Mouse (Mus musculus): ENCODE data around the gene Stambp. TPM values are rescaled to one million over a fixed set of nuclear protein-coding genes. Genes with fewer than 3 reads are reported as not detected.

Gene Stambp
- polyA plus RNA-seq, 2 experiments from 2014 or later: 30.5 to 38.9 TPM

DNA sequence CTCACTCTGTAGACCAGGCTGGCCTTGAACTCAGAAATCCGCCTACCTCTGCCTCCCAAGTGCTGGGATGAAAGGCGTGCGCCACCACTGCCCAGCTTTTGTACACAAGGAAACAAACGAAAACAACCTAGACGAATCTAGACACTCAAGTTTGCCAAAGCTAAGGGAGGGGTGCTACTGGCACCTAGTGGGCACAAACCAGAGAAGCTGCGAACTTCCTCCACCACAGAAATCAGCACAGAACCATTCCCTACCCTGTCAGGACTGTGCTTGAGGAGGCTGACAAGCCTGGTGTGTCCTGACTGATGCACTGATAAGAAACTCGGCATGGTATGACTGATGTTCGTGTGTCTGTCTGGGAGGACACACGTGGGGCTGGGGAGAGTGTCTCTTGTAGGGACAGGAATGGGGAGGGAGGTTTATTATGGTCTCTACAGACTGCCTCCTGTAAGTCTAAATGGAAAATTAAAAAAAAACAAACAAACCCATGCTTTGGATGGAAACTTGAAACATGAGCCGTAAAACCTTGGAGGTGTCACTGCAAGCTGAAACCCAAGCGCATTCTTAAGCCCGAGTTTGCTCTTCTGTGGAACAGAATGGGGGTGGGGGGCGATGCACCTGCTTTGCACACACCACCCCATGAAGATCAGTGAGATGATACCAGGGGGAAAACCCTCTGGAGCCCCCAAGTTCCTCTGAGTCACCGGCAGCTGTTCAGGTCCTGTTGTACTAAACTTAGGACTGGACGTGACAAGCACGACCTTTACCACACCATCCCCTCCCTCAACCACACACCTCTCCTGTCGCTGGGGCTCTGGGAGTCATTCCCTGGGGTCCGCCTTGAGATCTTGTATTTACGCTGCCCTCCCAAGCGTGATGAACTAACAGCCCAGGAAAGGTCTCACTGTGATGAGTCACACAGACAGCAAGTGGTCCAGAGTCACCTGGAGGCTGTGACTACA is 3.3 kb downstream of the Stambp start:
- ATAC-seq: peak; percentile 45

DNA sequence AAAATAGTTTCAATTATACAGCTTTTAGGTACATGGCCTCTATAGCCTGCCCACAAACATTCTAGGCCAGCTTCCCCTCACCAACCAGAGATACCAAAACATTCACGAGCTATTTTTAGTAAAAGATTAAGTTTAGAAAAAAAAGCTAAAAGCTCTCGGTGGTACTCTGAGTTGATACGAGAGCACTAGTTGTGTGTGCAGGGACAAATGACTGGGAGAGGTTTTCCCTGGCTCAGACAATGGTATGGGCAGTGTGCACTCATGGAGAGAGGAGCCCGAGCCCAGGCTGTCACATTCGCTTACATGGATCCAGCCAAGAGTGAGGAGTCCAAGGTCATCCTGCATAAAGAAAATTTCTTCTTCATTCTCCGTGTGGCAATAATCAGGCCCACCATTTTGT is 16.6 kb downstream of the Stambp start:
- no peak for ATAC-seq

DNA sequence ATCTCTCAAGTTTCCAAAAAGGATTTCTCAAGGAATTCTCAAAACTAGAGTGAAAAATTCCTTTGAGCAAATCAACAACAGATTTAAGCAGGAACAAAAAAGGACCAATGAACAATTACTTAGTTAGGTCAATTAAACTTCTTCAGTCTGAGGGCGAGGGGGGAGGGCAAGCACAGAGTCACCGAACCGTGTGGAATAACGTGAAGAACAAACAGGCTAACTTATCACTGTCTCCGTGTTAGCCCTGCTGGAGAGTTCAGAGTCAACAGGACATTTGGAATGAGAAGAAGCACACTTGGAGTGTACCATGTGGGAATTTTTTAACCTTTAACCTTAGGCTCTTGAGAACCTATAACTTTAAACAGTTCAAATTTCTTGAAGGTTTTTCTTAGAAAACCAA is 24.2 kb downstream of the Stambp start:
- ATAC-seq: no peak

DNA sequence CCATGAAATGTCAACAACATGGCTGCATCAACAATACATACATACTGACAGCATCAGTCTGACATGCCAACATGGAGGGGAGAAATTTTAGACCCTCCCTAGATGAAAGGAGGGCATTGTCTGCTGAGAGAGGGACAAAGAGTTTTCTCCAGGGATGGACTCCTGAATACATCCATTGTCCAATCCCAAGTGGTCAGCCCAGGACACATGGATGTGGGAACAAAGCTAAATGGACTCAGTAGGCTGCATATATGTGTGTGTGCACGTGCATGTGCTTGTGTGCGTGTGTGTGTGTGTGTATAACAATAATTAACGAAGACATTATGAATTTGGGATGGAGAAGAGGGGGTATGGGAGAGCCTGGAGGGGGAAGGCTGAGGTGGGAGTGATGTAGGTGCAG is 26.8 kb downstream of the Stambp start:
- no peak for ATAC-seq

DNA sequence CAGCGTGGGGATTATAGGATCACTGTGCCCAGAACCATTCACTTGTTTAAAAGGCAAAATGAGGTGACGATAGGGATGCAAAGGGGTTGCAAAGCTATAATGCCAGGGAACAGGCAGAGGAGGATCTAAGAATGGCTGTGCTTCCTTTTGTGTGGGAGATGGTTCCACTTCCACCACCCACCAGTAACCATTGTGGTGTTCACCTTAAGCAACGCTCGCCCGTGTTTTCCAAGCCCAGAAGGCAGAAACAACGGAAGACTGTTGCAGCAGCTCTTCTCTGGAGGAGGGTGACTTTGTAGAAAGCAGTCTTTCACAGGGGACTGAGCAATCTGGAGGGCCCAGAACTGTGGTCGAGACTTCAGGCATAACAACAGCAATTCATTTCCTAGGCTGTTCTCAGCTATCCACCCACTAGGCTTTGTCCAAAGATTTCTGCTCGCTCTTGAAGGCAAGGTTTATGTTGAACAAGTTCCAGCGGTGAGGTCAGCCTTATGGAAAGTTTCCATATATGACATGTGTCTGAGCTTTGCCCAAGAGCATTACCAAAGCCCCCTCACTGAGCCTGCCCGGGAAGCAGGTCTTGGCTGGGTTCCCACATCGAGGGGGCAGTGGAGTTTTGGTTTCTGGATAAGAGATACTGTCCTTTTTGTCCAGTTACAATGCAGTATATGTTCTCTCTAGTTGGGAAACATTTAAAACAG is 30.6 kb downstream of the Stambp start:
- no peak for ATAC-seq

DNA sequence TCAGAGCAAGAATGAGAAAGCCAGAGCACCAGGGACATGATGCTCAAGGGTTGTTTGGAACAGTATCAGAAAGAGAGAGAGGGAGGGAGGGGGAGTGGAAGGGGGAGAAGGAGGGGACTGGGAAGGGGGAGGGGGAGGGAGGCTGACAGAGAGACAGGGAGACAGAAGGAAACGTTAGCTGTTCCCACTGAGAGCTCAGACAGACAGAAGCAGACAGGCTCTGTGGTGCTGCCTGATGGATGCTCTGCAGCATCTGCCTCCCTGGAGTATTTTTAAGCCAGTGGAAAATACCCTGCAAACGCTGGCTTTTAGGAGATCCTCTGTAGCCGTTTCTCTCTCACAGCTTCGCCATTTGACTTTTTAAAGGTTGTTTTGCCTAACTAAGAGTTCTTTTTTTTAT is 32.5 kb downstream of the Stambp start:
- ATAC-seq: no peak

DNA sequence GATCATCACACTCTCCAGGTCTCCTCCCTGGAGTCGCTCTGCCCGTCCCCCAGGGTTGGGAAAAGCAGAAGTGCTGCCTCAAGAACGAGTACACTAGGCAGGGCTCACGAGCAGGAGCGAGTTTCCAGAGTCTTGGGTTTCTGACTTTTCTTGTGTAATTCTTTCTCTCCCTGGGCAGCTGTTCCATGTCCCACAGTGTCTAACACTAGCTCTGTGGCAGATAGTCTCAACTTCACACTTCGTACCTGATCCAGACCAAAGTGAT is 35.8 kb downstream of the Stambp start:
- no peak for ATAC-seq

DNA sequence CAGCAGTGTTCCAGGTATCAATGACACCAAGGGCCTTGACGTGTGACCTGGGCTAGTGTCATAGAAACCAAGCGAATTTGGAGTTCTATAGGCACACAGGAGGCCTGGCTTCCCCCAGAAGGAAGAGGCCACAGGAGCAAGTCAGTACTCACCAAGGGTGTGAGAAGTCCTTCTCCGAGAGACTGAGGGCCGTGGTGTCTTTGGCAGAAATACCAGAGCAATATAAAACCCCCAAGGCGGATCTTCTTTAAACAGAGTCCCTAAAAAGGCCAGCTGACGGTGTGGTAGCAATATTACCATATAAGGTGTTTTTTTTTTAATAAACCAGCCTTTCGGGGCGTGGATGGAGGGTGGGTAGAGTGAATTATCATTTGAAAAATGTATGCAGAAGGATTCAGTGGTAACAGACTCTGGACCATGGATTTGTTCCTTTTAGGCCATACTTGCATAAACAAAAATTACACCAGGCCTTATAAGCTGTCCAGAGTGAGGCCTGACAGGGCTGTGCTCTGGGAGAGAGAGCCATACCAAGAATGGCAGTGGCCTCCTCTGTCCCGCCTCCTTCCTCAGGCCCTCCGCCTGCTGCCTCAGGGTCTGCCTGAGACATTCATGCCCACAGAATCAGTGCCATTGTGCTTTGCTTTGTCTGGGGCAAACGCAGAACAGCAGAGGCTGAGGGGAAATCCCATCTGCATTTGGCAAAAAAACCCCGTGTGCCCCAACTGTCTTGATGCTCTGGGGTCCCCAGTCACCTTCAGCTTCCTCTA is 36.3 kb downstream of the Stambp start, which contains the start of gene Actg2:
TSS of gene Actg2 (minus strand) at position 238 of the 767 bp plus-strand sequence.
- ATAC-seq: no peak

DNA sequence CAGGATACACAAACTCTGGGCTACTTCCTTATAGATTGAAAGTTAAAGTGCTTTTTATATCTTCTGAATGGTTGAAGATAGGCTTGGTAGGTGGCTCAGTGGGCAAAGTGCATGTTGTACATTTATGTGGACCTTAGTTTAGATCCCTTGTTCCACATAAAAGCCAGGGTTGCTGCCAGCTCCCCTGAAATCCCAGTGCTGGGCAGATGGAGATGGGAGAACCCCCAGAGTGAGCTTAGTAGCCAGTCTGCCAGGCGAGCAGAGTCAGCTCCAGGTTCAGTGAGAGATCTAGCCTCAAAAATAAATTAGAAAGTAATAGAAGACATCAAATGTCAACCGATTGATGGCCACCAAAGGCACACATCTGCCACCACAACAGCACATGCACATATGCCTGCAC is 39.9 kb downstream of the Stambp start:
- ATAC-seq: no peak

DNA sequence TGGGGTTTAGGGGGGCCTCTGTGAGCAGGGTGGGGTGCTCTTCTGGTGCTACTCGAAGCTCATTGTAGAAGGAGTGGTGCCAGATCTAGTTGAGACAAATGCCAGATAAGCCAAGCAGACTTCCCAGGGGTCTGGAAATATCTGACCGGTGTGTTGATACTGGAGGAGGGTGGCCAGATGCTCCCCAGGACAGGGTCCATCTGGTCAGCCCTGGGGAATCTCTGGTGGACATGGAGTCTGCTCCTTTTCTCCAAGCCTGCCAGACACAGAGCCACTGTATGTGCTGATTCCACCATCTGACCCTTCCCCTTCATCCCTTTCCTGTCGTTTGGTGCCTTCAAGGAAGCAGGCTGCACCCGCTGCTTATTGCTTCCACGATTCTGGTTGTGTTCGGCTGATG is 49.3 kb downstream of the Stambp start:
- ATAC-seq: no peak

DNA sequence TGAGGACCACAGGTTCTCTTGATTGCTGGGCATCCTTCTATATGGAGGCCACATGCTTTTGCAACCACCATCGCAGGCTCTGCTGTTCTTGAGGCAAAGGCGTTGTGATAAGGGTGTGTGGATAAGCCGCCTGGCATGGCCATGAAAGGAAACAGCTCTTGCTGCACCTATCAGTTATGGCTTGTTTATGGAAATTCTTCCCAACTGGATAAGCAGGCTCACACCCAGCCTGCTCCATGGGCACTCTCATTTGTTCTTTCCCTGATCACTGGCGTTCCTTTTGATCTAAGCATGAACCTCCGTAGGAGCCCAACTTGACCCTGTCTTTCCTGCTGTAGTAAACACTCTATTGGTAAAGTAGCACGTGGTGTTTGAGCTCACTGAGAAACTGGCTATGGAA is 50.7 kb downstream of the Stambp start:
- no peak for ATAC-seq

DNA sequence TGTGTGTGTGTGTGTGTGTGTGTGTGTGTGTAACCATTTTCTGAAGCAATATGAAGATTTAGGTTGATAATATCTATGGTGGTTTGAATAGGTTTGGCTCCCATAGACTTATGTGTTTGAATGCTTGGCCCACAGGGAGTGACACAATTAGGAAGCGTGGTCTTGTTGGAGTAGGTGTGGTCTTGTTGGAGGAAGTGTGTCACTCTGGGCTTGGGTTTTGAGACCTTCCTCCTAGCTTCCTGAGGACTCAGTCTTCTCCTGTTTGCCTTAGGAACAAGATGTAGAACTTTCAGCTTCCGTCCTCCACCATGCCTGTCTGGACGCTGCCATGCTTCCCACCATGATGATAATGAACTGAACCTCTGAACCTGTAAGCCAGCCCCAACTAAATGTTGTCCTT is 53.9 kb downstream of the Stambp start:
- ATAC-seq: no peak

DNA sequence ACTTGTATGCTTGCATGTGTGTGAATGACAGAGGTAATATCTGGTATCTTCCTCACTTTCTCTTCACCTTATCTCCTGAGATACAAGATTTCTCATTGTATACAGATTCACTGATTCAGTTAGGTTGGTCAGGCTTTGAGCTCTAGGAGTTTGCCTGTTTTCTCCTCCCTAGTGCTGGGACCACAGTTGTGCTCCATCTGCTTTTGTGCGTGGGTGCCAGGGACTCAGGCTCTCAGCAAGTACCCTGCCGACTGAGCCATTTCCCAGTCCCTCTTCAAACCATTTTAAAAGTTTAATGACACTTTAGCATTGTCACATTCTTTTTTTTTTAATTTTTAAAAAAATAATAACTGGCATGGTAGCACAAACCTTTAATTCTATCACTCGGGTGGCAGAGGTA is 57.4 kb downstream of the Stambp start:
- ATAC-seq: no peak

DNA sequence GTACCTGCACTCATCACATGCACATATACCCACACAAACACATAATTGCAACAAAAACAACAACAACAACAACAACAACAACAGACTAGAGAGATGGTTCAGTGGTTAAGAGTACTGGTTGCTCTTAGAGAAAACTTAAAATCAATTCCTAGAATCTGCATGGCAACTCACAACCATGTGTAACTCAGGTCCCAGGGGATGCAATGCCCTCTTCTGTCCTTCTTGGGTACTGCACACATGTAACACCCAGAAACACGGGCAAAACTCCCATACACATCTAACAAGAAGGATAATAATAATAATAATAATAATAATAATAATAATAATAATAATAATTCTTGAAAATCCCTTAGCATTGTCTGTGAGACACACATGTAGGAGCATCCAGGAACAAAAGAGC is 60.0 kb downstream of the Stambp start:
- ATAC-seq: peak; percentile 77

DNA sequence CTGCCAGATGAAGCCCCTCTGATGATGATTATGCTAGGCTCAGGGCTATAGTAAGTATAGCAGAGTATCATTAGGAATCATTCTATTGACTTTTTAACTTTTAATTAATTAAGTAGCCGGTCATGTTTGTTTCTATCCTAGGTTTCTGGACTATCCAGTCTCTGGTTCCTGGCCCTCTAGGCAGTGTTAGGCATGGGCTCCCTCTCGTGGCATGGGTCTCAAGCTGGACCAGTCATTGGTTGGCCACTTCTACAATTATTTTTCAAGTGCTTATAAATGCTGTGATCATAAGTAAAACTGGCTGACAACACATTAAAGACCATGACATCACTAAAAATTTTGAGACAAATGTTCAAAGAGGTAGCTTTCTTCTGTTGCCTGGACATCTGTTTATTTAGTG is 62.3 kb downstream of the Stambp start:
- no peak for ATAC-seq

DNA sequence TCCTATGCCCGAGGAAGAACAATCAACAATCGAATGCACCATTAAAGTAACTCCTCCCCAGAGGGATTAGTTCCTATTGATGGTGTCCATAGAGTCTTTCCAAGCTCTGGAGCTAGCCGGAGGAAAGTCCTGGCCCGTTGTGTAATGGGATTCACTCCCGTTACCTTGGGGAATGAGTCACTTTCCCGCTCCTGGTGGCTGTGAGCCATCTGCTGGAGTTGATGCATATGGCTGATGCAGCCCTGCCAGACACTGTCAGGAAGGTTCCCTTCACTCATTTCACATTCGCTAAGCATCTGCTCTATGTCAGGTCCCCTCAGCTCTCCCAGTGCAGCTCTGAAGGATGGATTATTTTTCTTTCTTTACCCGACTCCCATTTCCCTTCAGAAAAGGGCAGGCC is 63.1 kb downstream of the Stambp start:
- no peak for ATAC-seq

DNA sequence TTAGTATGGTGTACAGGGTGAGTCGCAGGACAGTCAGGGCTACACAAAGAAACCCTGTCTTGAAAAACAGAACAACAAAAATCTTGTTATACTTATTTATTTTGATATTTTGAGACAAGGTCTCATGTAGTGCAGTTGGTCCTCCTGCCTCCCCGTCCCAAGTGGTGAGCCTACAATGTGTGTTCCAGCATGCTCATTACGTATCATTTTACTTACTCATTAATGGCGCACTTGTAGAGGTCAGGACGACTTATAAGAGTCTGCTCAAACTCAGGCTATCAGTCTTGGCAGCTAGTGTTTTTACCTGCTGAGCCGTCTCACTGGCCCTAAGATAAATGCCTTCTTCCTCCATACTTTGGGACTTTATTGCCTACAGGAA is 65.4 kb downstream of the Stambp start:
- no peak for ATAC-seq

DNA sequence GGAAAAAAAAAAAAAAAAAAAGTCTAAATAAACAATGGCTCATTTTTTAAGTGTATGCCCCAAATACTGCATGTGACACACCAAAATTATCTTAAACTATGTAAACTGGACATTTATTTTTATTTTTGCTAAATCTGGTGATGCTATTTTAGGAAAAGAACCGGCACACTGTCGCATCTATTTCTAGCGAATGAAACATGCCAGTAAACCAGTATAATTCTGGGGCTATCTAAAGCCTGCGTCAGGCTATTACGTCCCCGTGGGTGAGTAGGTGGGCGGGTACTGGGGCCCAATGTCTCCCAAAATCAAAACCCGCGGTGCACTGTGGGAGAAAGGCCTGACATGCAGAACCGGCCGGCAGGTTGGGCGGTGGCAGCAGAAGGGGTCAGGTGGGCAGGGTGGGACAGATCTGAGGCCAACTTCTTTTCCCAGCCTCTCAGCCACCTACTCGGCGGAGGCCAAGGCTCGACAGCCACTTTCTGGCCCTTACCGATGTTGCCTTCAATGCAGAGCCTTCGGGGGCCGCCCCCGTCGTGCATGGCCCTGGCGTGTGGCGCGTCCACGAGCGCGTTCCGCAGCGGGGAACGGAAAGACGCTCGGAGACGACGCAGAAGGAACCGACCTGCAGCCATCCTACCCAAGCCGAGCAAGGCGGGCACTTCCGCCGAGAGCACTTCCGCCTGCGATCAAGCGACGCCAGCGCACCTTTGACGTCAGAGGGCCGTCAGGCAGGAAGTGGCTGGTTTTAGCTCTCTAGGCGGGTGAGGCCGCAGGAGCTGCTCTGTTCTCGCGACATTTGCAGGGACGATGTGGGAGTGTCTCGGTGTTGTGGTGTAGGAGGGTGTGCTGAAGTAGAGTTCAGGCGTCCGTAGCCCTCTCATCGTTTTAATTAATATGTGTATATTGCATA is 66.0 kb downstream of the Stambp start, which contains the start of gene Dguok:
TSS of gene Dguok (minus strand) at position 712 of the 910 bp plus-strand sequence.
- peak; percentile 93 for ATAC-seq

DNA sequence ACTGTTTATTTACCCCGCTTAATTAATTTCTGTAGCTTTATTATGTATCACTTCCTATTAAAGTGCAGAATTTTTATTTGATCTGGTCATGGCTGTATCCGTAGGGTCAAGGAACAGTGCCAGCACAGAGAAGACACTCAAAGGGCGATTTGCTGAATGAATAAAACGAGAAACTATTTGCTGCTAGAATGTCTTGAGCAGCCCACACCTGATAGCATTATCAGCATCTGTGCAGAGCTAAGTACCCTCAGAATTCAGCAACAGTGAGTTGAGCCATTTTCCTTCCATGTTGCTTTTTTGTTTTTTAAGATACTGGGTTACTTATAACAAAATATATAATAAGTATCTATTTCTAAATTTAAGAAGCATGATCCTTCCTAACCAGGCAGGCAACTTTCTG is 67.0 kb downstream of the Stambp start:
- ATAC-seq: no peak

DNA sequence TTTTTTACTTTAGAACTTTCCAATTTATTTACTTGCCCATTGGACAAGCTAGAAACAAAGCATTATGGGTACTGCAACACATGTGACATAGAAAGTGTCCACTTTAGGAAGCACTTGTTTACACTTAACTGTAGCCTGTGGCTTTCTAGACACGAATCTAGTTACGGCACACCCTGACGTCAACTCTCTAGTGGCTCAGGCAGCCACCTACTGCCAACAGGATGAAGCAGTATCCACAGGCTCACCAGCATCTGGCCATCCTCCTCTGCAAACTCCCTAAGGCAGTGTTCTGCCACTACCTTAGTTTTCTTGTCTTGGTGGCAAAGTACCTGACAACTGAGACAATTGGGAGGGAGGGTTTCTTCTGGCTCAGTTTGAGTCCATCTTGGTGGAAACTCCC is 69.2 kb downstream of the Stambp start:
- ATAC-seq: no peak

DNA sequence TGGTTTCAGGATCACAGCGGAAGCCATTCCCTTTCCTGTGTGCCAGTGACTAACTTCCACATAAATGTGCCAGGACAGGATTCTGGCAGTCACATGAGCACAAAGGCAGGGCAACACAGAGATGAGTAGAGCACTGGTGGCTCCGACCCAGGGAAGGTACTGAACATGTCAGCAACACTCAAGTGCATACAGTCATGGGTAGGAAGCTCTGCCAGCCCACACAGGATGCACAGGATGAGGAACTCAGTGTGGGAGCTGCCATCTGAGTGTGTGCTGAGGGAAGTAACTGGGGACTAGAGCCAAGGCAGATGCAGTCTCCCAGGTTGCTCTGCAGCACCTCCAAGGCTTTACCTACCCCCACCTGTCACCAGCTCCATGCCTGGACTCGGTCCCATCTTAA is 69.9 kb downstream of the Stambp start:
- no peak for ATAC-seq
